Mouse (Mus musculus) CH12.LX (cell line): Measurements from ENCODE around the gene Mgll.

Experiments
- CTCF ChIP-seq, 2 experiments: IDR thresholded peaks in 1 of 2; conservative IDR thresholded peaks in 1 of 2; 2 replicates each; pipeline ENCODE4 v1.5.1; 2011 to 2012; ENCODE audit warnings: low read depth in 2 of 2, low read length in 2 of 2, improper control_type of control experiment in 1 of 2, inconsistent platforms in 1 of 2, mild to moderate bottlenecking in 1 of 2, moderate library complexity in 1 of 2
- EP300 ChIP-seq: IDR thresholded peaks from 2 replicates; pipeline ENCODE4 v1.6.1; 2011; ENCODE audit warnings: low read length, improper control_type of control experiment
- POLR2A ChIP-seq: IDR thresholded peaks from 2 replicates; pipeline ENCODE4 v1.6.1; 2011; ENCODE audit warnings: low read depth, mild to moderate bottlenecking, improper control_type of control experiment, low read length
- ZMIZ1 ChIP-seq: IDR thresholded peaks from 2 replicates; pipeline ENCODE4 v1.6.1; 2012; ENCODE audit warnings: low read depth, mild to moderate bottlenecking, inconsistent platforms, low read length, improper control_type of control experiment

GRCm38 (mm10) chr6:88776964-88777363, 52.8 kb downstream of the Mgll start:
- TF ChIP-seq EP300 = peak; percentile 76
- TF ChIP-seq POLR2A = no peak; the same call in 1 of the 2 replicates
- TF ChIP-seq ZMIZ1 = no peak
- no peak for TF ChIP-seq CTCF (conservative IDR thresholded peaks at IDR 0.05 in 1 of 2, IDR thresholded peaks at IDR 0.05 in 1 of 2; ENCODE audit: low read depth in 2 of 2, low read length in 2 of 2)
